Mouse (Mus musculus): ENCODE data around the gene Nhs. TPM values are rescaled to one million over a fixed set of nuclear protein-coding genes. Genes with fewer than 3 reads are reported as not detected.

Nhs gene
- not detected in 2 replicates for total RNA-seq (2015; ENCODE audit: low replicate concordance)
- total RNA-seq (2017; ENCODE audit: low replicate concordance), result not detected in 2 replicates

GRCm38 (mm10) chrX:162159637-162160611, at the start of gene Nhs:
Gene Nhs, minus strand, starts transcription at chrX:162159730.
- ATAC-seq (replicated peaks; ENCODE audit: low FRiP score, poor library complexity, severe bottlenecking), result no peak

DNA sequence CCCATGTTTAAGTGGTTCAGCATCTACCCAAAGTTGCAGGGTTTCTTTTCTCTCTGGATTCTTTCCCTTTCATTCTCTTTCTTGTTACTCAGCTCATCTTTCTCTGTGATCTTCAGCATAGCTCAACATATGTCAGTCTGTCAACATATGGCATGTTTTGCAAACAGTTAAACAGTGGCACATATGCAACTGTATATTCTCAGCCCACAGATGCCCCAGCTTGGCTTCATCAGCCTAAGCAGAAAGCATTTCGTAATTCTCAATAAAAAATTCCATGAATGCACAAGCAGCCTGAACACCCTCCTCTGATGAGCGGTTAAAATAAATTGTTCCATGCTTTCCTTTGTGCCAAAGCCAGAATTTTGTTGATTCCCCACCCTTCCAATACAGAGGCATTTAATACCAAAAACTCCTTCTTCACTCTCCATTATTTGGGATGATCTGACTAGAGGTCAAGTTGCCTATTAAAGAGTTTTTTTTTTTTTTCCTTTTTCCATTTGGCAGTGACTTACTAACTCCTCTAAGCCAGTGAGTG, 46.9 kb upstream of the Nhs start:
- ATAC-seq (replicated peaks; ENCODE audit: low FRiP score, poor library complexity, severe bottlenecking), result no peak

GRCm38 (mm10) chrX:162158743-162159636, 540 bp downstream of the Nhs start:
- ATAC-seq (replicated peaks; ENCODE audit: low FRiP score, poor library complexity, severe bottlenecking), result no peak

DNA sequence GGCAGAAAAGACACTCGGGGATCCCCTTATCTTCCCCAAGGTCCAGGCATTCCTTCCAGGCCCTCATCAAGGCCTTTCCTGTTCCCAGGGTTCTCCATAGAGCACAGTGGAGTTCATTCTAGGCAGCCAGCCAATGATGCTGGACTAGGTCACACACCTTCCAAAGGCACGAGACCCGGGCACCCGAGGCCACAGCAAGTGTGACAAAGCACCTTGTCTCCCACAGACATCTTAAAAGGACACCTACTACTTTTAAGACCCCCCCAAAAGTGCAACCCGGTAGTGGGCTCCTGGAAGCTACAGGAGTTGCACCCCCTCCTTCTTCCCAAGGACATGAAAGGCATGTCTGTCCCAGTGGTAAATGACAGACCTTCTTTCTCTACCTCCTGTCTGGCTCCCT, 1.4 kb downstream of the Nhs start:
- no peak for ATAC-seq (replicated peaks; ENCODE audit: low FRiP score, poor library complexity, severe bottlenecking)

- ATAC-seq (replicated peaks; ENCODE audit: low FRiP score, poor library complexity, severe bottlenecking), result no peak
Measured at GRCm38 (mm10) chrX:162137807-162138206, 21.7 kb downstream of the Nhs start.

- ATAC-seq (replicated peaks; ENCODE audit: low FRiP score, poor library complexity, severe bottlenecking), result no peak
Measured at GRCm38 (mm10) chrX:162113257-162113656, 46.3 kb downstream of the Nhs start.

- no peak for ATAC-seq (replicated peaks; ENCODE audit: low FRiP score, poor library complexity, severe bottlenecking)
Measured at GRCm38 (mm10) chrX:162102802-162103434, 56.6 kb downstream of the Nhs start.

GRCm38 (mm10) chrX:162098364-162098763, 61.2 kb downstream of the Nhs start:
- no peak for ATAC-seq (replicated peaks; ENCODE audit: low FRiP score, poor library complexity, severe bottlenecking)

DNA sequence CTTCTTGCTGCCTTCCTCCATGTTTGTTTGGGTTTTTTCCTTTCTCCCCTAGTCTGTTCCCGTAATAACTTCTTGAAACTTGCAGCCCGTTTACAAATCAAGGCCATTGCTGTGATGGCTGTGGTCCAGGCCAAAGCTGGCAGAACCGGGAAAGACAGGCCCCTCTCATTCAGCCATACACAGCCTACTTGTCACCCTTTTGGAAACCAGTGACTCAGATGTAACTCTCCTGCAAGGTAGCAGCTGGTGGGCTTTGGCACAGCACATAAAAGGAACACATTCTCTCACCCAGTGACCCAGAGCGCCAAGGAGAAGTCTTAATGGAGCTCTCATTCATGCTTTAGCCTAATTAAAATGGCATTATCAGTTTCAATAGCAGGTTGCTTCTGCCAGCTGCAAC, 72.2 kb downstream of the Nhs start:
- no peak for ATAC-seq (replicated peaks; ENCODE audit: low FRiP score, poor library complexity, severe bottlenecking)

DNA sequence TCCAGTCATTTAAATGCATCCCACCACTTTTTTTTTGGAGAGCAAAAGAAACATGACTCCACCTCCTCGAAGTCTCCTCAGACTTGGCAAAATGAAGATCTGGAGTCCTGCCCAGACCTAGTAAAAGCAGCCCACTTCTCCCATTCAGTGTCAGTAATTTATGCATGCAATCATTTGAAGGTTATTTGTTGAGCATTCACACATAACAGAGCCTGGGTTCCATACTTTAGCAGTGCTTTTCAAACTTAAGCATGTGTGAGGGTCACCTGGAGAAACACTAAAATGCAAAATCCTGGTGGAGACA, 73.7 kb downstream of the Nhs start:
- ATAC-seq (replicated peaks; ENCODE audit: low FRiP score, poor library complexity, severe bottlenecking), result no peak

DNA sequence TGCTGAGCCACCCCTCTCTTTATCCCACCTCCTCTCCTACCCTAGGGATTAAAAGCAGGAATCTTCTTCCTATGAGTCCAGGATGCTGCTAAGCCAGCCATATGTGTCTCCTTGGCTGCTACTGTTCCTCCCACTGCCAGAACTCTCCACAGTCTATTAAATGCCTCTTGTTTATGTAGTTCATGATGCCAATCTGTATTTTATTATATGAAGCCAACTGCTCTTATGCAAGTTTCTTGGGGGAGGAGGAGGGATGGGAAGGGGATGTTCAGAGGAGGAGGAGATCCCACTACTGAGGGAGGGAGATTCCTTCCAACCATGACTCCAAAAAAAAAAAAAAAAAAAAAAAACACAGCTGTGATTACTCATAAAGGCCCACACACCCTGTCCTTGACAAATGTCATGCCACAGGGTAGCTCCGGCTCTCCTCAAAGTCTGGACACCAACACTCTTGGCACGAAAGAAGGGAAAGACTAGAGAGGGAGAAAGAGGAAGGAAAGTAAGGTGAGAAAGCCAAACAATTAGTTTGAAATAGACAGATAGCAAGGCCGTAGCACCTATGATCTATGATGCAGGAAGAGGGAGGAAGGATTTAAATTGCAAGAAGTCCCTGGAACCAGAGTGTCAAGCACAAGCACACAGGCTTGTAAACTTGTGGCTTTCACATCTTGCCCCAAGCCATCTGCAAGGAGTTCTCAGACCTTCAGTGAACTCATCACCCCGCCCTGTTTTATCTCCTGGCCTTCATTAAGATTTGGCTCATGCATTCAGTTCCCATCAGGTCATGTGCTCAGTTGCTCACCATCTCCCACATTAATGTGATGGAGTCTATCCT, 74.3 kb downstream of the Nhs start:
- ATAC-seq (replicated peaks; ENCODE audit: low FRiP score, poor library complexity, severe bottlenecking), result no peak

- ATAC-seq (replicated peaks; ENCODE audit: low FRiP score, poor library complexity, severe bottlenecking), result no peak
Measured at GRCm38 (mm10) chrX:162063164-162063563, 96.4 kb downstream of the Nhs start.

GRCm38 (mm10) chrX:162055635-162056034, 103.9 kb downstream of the Nhs start:
- no peak for ATAC-seq (replicated peaks; ENCODE audit: low FRiP score, poor library complexity, severe bottlenecking)

- ATAC-seq (replicated peaks; ENCODE audit: low FRiP score, poor library complexity, severe bottlenecking), result no peak
Measured at GRCm38 (mm10) chrX:162053566-162053965, 106.0 kb downstream of the Nhs start.

DNA sequence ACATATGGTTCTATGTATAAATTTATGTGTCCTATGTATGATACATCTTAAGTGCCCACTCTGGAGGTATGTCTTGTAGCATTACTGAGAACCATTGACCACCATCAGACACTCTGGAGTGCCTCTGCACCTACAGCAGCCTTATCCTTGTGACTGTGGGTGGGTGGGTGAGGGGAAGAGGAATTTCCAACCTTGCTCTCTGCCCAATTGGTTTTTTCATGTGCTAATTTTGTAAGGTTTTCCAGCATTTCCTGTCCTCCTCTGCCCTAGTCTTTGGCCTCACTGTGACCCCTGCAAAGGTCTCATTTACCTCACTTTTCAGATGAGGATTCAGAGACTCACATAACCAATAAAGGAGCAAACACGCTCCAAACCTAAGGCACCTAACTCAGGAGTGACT, 107.0 kb downstream of the Nhs start:
- no peak for ATAC-seq (replicated peaks; ENCODE audit: low FRiP score, poor library complexity, severe bottlenecking)

DNA sequence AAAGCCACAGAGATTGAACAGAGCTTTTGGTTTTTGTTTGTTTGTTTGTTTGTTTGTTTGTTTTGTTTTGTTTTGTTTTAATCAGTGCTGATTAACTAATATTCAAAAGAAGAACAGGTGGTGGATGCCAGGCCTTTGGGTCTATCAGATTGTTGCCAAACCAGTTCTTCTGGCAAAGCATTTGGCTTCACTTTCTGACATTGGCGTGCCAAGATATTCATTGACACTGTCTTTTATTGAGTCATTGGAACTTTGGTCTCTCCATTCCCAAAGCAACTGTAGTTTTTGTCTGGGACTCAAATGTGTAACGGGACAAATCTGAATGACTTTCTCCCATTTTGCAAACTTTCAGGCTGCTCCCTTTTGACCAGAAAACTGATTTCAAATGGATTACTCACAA, 109.9 kb downstream of the Nhs start:
- no peak for ATAC-seq (replicated peaks; ENCODE audit: low FRiP score, poor library complexity, severe bottlenecking)

DNA sequence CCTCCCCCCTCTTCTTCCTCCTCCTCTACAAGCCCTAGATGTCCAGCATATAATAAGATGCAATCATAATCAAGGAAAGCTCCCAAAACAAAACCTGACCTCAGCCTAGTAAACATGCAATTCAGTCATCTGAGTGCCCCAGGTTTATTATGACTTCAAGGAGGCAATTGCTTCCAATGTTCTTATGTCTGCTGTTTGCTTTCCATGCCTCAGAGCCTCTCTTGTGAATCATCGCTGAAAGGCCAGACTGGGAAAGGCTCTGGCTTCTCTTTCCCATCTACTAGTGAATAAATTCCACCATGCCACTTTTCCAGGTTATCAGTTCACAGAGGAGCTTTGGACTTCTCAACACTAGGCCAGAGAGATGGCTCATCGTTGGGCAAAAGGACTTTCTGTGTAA, 114.0 kb downstream of the Nhs start:
- ATAC-seq (replicated peaks; ENCODE audit: low FRiP score, poor library complexity, severe bottlenecking), result no peak

- ATAC-seq (replicated peaks; ENCODE audit: low FRiP score, poor library complexity, severe bottlenecking), result no peak
Measured at GRCm38 (mm10) chrX:162044109-162044508, 115.4 kb downstream of the Nhs start.

Data from erythroid progenitor cell, adult 5-6 weeks (primary cell).